Mouse (Mus musculus) embryonic facial prominence, embryonic 11.5 days (tissue): ENCODE measurements around the gene Itm2c. TPM values are rescaled to one million over a fixed set of nuclear protein-coding genes. Genes with fewer than 3 reads are reported as not detected.

Experiments used
- ATAC-seq: fragments of 200-750 bp; cut with Nextera tagmentation; replicated peaks from 2 replicates; pipeline ENCODE4 v1.8.0; 2017; ENCODE audit warnings: low read depth; ENCODE audit not compliant: insufficient number of reproducible peaks, low FRiP score, low TSS enrichment
- DNase-seq: peaks from one replicate; pipeline ENCODE4 v3.0.0-alpha.2; 2015; ENCODE audit warnings: low spot score
- H3K27ac ChIP-seq: fragments of 300-500 bp; sonication (generic); replicated peaks from 2 replicates; pipeline ENCODE4 v1.5.1; 2014; ENCODE audit warnings: mild to moderate bottlenecking, low read depth, low read length, control low read depth
- H3K27me3 ChIP-seq: fragments of 300-500 bp; sonication (generic); 2 replicates; pipeline ENCODE4 v1.6.1; 2014; ENCODE audit warnings: mild to moderate bottlenecking, low read length, moderate library complexity, mixed read lengths; ENCODE audit not compliant: control insufficient read depth, insufficient read depth
- H3K36me3 ChIP-seq: fragments of 300-500 bp; sonication (generic); replicated peaks from 2 replicates; pipeline ENCODE4 v1.6.1; 2014; ENCODE audit warnings: low read depth, mild to moderate bottlenecking, low read length, moderate library complexity, mixed read lengths; ENCODE audit not compliant: control insufficient read depth, insufficient read depth
- H3K4me1 ChIP-seq: fragments of 300-500 bp; sonication (generic); 2 replicates; pipeline ENCODE4 v1.6.1; 2014; ENCODE audit warnings: low read length, mixed read lengths; ENCODE audit not compliant: control insufficient read depth, insufficient read depth
- H3K4me2 ChIP-seq: fragments of 300-500 bp; sonication (generic); 2 replicates; pipeline ENCODE4 v1.6.1; 2014; ENCODE audit warnings: low read depth, mild to moderate bottlenecking, control low read depth, low read length, moderate library complexity
- H3K4me3 ChIP-seq: fragments of 300-500 bp; sonication (generic); 2 replicates; pipeline ENCODE4 v1.5.1; 2014; ENCODE audit warnings: low read depth, low read length, control low read depth
- H3K9ac ChIP-seq: fragments of 300-500 bp; sonication (generic); replicated peaks from 2 replicates; pipeline ENCODE4 v1.6.1; 2014; ENCODE audit warnings: mild to moderate bottlenecking, control low read depth, low read length
- H3K9me3 ChIP-seq: fragments of 300-500 bp; sonication (generic); replicated peaks from 2 replicates; pipeline ENCODE4 v1.6.1; 2016; ENCODE audit warnings: mild to moderate bottlenecking, low read length, inconsistent platforms, mixed read lengths; ENCODE audit not compliant: control insufficient read depth
- WGBS: fragments of 180-500 bp; shearing (Covaris S2); extraction: QIAGEN DNeasy Blood & Tissue Kit; methylation state at CpG from one replicate; pipeline ENCODE4 v1.1.7; 2014; 5-methylcytosine and 5-hydroxymethylcytosine counted together
- polyA plus RNA-seq: library from polyadenylated mRNA; unstranded; fragments of >200 nt; fragmentation: Nextera tagmentation; extraction: Ambion mirVana; gene quantifications from 2 replicates; pipeline ENCODE4 v1.2.1, GENCODE M21; 2014

Itm2c gene
- polyA plus RNA-seq, 1 experiment from 2014 or later = 133 TPM

DNA sequence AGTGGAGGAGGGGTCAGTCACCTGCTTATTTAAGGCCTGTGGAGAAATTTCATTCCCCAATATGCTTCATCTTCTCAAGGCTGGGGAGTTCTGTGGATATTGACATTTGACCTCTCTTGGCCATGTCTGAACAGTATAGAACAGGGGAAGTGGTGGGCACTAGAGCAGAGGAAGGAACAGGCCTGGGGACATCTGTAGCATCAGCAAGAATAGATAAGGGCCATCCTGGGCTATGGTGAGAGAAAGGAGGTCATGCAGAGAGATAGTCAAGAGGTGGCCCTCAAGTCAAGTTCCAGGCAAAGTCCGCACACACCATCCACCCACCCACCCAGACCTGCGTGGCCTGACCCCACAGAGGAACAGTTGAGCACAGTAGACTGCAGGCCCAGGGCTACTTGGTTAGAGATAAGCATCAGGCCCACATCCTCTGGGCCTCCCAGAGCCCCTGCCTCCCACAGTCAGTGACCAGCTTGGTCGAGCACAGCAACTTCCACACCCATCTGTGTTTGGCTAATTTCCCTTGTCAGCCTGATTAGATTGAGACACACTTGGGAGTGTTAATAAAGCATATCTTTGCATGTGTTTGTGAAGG, 7.5 kb downstream of the Itm2c start:
- Histone ChIP-seq H3K36me3 (peaks cover 8% of the 10 kb centered on the region), H3K4me1 (peaks cover 22% of the 10 kb centered on the region), H3K9ac (no peak overlapping the region), H3K9me3 (no peaks in the 10 kb centered on the region), H3K4me3 (no peak overlapping the region), H3K4me2 (no peak overlapping the region), H3K27ac (no peak overlapping the region), H3K27me3 (no peaks in the 10 kb centered on the region)
- WGBS = 61% methylated on average over 3 of the region's 3 CpGs
- ATAC-seq (peak; percentile 21; the same call in 1 of the 2 replicates), DNase-seq (no peak)

DNA sequence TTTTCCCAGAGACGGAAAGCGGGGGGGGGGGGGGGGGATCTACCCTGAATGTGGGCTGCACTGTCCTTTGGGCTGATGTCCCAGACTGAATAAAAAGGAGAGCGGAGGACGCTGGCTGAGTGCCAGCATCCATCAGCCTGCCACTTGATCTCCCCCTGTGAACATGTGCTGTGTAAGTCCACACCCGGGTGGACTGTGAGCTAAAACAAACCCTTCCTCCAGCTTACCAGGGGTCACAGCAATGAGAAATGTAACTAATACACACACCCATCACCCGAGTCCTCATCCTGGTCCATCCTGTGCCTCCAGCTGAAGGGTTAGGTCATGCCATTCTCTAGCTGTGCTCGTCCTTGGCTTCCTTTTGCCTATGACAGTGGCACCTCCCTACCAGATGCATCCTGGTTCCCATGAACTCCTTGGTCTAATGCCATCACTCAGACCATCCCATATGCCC, 8.1 kb downstream of the Itm2c start:
- Histone ChIP-seq H3K36me3 (peaks cover 8% of the 10 kb centered on the region), H3K4me2 (no peak overlapping the region), H3K4me1 (peaks cover 18% of the 10 kb centered on the region), H3K27me3 (no peaks in the 10 kb centered on the region), H3K9me3 (no peaks in the 10 kb centered on the region), H3K9ac (no peak overlapping the region), H3K4me3 (no peak overlapping the region), H3K27ac (no peak overlapping the region)
- 70% methylated on average over 7 of the region's 7 CpGs for WGBS
- ATAC-seq (no peak), DNase-seq (no peak)

DNA sequence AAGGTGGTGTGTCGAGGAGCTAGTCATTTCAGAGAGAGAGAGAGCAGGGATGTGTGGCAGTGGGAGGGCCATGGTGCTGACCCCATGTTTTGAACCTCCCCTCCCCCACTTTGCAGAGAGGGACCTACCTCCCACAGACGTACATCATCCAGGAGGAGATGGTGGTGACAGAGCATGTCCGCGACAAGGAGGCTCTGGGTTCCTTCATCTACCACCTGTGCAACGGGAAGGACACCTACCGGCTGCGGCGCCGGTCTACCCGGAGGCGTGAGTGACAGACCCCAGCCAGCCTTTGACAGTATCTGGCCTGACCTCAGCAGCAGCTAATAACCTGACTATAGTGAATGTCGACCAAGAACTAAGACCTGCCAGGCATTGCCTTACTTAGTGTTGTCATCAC, 12.8 kb downstream of the Itm2c start:
- H3K27me3 ChIP-seq = no peaks in the 10 kb centered on the region
- no peak overlapping the region for H3K9ac ChIP-seq
- H3K9me3 ChIP-seq = no peaks in the 10 kb centered on the region
- WGBS = 91% methylated on average over 12 of the region's 12 CpGs
- H3K27ac ChIP-seq = no peak overlapping the region
- no peak overlapping the region for H3K4me3 ChIP-seq
- peaks cover 8% of the 10 kb centered on the region for H3K36me3 ChIP-seq
- no peak for DNase-seq
- H3K4me1 ChIP-seq = no peaks in the 10 kb centered on the region; the same call in 1 of the 2 replicates
- H3K4me2 ChIP-seq = no peak overlapping the region
- no peak for ATAC-seq

DNA sequence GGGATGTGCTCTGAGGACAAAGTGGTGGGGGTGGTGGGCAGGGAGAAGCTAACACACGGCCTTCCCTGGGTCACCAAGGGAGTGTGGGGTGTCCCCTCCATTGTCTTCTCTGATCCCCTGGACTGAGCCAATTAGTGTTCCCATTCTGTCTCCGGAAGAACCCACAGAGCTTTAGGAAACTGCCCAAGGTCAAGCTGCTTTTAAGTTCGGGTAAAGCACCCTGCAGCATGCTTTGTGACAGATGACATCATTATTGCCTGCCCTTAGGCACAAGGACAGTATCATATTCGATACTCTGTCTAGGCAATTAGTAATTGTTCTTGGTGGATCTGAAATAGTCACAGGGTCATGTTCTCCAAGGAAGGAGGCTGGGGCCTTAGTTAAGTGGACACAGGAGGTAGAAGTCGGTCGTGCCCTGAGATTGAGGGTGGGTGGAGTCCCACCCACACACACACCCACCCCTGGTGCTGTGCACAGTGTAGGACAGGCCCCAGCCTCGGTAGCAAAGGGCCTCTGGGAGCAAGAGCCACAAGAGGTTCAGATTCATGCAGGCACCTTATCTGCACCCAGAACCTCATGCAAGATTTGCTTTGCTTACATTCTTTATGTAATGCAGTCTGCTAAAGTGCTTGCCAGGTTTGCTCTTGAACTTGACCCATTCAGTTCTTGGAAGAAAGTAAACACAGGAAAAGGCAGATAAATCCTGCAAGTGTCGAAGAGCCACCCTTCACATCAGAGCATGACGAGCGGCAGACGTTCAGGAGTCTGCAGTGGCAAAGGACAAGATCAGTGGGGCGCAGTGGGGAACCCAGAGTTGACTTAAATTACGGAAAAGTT, 14.9 kb downstream of the Itm2c start:
- peaks cover 5% of the 10 kb centered on the region for H3K36me3 ChIP-seq
- H3K4me2 ChIP-seq = no peak overlapping the region
- WGBS = 72% methylated on average over 13 of the region's 13 CpGs
- H3K27ac ChIP-seq = no peak overlapping the region
- H3K4me1 ChIP-seq = no peaks in the 10 kb centered on the region
- no peak overlapping the region for H3K4me3 ChIP-seq
- no peak for DNase-seq
- no peak for ATAC-seq
- no peak overlapping the region for H3K9ac ChIP-seq
- no peaks in the 10 kb centered on the region for H3K9me3 ChIP-seq
- H3K27me3 ChIP-seq = no peaks in the 10 kb centered on the region

DNA sequence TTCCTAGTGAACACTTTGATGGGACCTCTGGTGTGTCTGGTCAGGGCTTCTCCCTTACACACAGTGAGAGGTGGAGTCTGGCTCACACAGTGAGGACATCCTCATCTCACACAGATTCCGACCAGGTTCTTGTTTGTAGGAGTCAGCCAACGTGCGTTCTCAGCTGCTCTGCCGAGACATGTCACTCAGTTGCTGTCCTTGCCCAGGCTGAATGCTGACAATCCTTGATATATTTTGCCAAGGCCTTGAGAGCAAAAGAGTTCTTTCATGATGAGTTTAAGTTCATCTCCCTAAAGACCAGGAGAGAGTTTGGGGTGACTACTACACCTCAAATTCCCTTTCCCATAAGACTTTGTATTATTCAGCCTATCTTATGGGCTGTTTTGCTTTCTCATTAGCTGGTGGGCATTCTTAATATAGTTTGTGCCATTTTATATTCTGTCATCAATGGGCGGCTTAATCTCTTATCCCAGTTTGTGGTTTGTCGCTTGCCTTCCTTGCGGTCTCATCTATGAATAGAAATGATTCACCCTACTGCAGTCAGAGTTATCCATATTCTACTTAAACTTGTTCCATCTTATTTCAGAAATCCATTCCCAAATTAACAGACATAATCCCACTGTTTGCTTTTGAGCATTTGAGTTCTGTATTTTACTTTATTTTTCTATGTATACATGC, 19.1 kb downstream of the Itm2c start:
- Histone ChIP-seq H3K9ac (no peak overlapping the region), H3K9me3 (no peaks in the 10 kb centered on the region), H3K4me2 (no peak overlapping the region), H3K4me1 (no peaks in the 10 kb centered on the region), H3K27ac (no peak overlapping the region), H3K36me3 (no peaks in the 10 kb centered on the region), H3K27me3 (no peaks in the 10 kb centered on the region), H3K4me3 (no peak overlapping the region)
- WGBS = 90% methylated on average over 7 of the region's 7 CpGs
- no peak for DNase-seq
- no peak for ATAC-seq

DNA sequence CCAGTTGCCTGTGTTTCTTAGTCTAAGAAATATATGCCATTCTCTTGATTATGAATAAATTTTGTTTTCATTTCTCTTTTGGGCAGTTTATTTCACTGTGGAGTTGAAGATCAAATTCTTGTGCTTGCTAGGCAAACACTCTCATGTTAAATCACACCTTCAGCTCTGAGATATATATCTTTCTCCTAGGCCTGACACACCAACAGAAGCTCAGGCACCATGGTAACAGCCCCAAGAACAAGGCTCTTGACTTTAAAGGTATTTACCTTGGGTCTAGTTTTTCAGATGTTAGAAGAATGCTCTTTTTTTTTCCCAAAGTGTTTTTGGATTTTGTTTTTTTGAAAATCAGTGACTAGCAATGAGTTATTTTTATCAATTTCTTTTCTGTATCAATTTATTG, 21.8 kb downstream of the Itm2c start:
- Histone ChIP-seq H3K9ac (no peak overlapping the region), H3K9me3 (no peaks in the 10 kb centered on the region)

DNA sequence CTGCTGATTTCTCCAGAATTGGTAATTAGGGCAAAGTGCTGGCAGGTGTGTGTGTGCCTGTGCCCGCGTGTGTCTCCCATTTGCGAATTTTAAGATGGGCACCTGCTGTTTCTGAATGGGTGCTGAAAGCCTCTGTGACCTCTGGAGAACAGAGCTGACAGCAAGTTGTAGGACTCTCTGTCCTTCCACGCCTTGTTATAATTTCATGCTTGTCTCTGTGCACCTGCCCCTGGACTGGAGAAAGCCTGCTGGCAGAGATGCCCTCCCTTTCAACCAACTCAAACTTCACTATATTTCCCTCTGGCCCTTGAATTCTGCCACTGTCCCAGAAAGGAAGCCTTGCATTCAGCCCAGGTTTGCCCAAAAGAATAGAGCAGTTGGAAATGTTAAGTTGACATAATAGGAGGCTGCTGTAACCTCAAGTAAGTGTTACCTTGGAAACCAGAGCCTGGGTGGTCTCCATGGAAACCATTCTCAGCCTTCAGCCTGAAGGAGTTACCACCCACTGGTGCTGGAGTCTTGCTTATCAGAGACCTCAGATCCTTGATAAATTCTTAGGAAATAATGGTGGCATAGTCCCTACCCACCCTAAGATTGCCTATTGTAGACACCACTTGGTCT, 22.9 kb downstream of the Itm2c start:
- WGBS = 41% methylated on average over 4 of the region's 4 CpGs
- Histone ChIP-seq H3K9ac (no peak overlapping the region), H3K4me3 (no peak overlapping the region), H3K36me3 (no peaks in the 10 kb centered on the region), H3K4me1 (no peaks in the 10 kb centered on the region), H3K4me2 (no peak overlapping the region), H3K9me3 (no peaks in the 10 kb centered on the region), H3K27ac (no peak overlapping the region), H3K27me3 (no peaks in the 10 kb centered on the region)
- ATAC-seq = peak; percentile 72
- peak; percentile 68 for DNase-seq

More for the DNA sequence above, 21.8 kb downstream of the Itm2c start:
- no peaks in the 10 kb centered on the region for H3K36me3 ChIP-seq
- no peak overlapping the region for H3K27ac ChIP-seq
- H3K4me1 ChIP-seq = no peaks in the 10 kb centered on the region
- H3K4me3 ChIP-seq = no peak overlapping the region
- ATAC-seq (no peak), DNase-seq (no peak)
- H3K4me2 ChIP-seq = no peak overlapping the region
- no peaks in the 10 kb centered on the region for H3K27me3 ChIP-seq
